Mouse (Mus musculus) heart, adult 2 months (tissue): ENCODE data around the gene Rpa3. TPM values are rescaled to one million over a fixed set of nuclear protein-coding genes. Genes with fewer than 3 reads are reported as not detected.
A peak's percentile ranks its signal among the peaks of the same experiment; 100 is the strongest.

Experiments
- DNase-seq, 2 experiments: peaks; one replicate each; pipeline ENCODE4 v3.0.0; 2021
- H3K27ac ChIP-seq: fragments of 200-600 bp; 2 replicates; pipeline ENCODE4 v1.8.1; 2022
- H3K27me3 ChIP-seq: fragments of 200-500 bp; 2 replicates; pipeline ENCODE4 v1.6.1; 2012; ENCODE audit warnings: mild to moderate bottlenecking, low read length, inconsistent platforms, mixed read lengths; ENCODE audit not compliant: control insufficient read depth, insufficient read depth
- H3K36me3 ChIP-seq: fragments of 200-500 bp; 2 replicates; pipeline ENCODE4 v1.6.1; 2012; ENCODE audit warnings: low read length, inconsistent platforms; ENCODE audit not compliant: control insufficient read depth, insufficient read depth
- H3K4me1 ChIP-seq: fragments of 200-500 bp; 2 replicates; pipeline ENCODE4 v1.6.1; 2011; ENCODE audit warnings: low read length; ENCODE audit not compliant: control insufficient read depth, insufficient read depth
- H3K4me3 ChIP-seq: fragments of 200-600 bp; 2 replicates; pipeline ENCODE4 v1.8.1; 2022
- H3K79me2 ChIP-seq: fragments of 200-500 bp; replicated peaks from 2 replicates; pipeline ENCODE4 v1.6.1; 2012; ENCODE audit warnings: mild to moderate bottlenecking, inconsistent platforms, low read length, moderate library complexity, mixed read lengths; ENCODE audit not compliant: control insufficient read depth, insufficient read depth
- H3K9ac ChIP-seq: fragments of 200-500 bp; 2 replicates; pipeline ENCODE4 v1.6.1; 2012; ENCODE audit warnings: low read depth, mild to moderate bottlenecking, control low read depth, inconsistent platforms, low read length, mixed read lengths
- CTCF ChIP-seq: fragments of 200-600 bp; IDR thresholded peaks from 2 replicates; pipeline ENCODE4 v1.8.1; 2022; ENCODE audit warnings: antibody characterized with exemption, mild to moderate bottlenecking, moderate library complexity
- EP300 ChIP-seq: fragments of 200-500 bp; IDR thresholded peaks from 2 replicates; pipeline ENCODE4 v1.6.1; 2011; ENCODE audit warnings: low read depth, low read length, control low read depth; ENCODE audit not compliant: insufficient read depth
- POLR2A ChIP-seq: fragments of 200-500 bp; IDR thresholded peaks from 2 replicates; pipeline ENCODE4 v1.6.1; 2011; ENCODE audit warnings: mild to moderate bottlenecking, low read depth, low read length, control low read depth; ENCODE audit not compliant: insufficient read depth
- WGBS: fragments of 180-500 bp; shearing (Covaris S2); methylation state at CpG from one replicate; pipeline ENCODE4 v1.1.7; 2018; 5-methylcytosine and 5-hydroxymethylcytosine counted together
- intact Hi-C: fragments of 180-260 bp; cut with DNase I; formaldehyde crosslinking; loops from one replicate; pipeline ENCODE4 v1.15.1; 2025
- polyA plus RNA-seq: library from polyadenylated mRNA; depleted of rRNA; stranded (reverse); fragments of >200 nt; gene quantifications from 2 replicates; pipeline ENCODE4 v1.2.3, GENCODE M21; 2012
- total RNA-seq, 2 experiments: library from RNA; stranded (reverse); gene quantifications; 2 replicates each; pipeline ENCODE4 v1.2.3; 2021

Rpa3 gene
- total and polyA plus RNA-seq, 3 experiments = 4.5 to 18.6 (median 16.5) TPM

GRCm38 (mm10) chr6:8288755-8289580, 30.0 kb upstream of the Rpa3 start:
- H3K79me2 ChIP-seq = no peaks in the 10 kb centered on the region
- no peak overlapping the region for H3K9ac ChIP-seq
- intact Hi-C loops = no loop called here
- H3K36me3 ChIP-seq = no peaks in the 10 kb centered on the region
- no peaks in the 10 kb centered on the region for H3K4me1 ChIP-seq
- H3K27me3 ChIP-seq = no peaks in the 10 kb centered on the region
- H3K27ac ChIP-seq = no peak overlapping the region
- 69% methylated on average over 4 of the region's 4 CpGs for WGBS
- H3K4me3 ChIP-seq = no peak overlapping the region
- no peak for DNase-seq
- TF ChIP-seq EP300 (no peak), CTCF (no peak), POLR2A (no peak)

- Histone ChIP-seq H3K4me1 (no peaks in the 10 kb centered on the region), H3K27me3 (no peaks in the 10 kb centered on the region), H3K9ac (no peak overlapping the region), H3K4me3 (no peak overlapping the region), H3K36me3 (no peaks in the 10 kb centered on the region), H3K27ac (no peak overlapping the region), H3K79me2 (no peaks in the 10 kb centered on the region)
- WGBS = over 99% methylated on average over 3 of the region's 3 CpGs
- intact Hi-C loops = no loop called here
- TF ChIP-seq CTCF (no peak), EP300 (no peak), POLR2A (no peak)
- no peak for DNase-seq
Observed at GRCm38 (mm10) chr6:8286146-8286545, 27.2 kb upstream of the Rpa3 start.

GRCm38 (mm10) chr6:8285401-8285960, 26.5 kb upstream of the Rpa3 start:
- TF ChIP-seq EP300 (no peak), POLR2A (no peak), CTCF (no peak)
- no peak for DNase-seq
- H3K9ac ChIP-seq = no peak overlapping the region
- no peaks in the 10 kb centered on the region for H3K4me1 ChIP-seq
- WGBS = 58% methylated on average over 3 of the region's 3 CpGs
- intact Hi-C loops = no loop called here
- H3K4me3 ChIP-seq = no peak overlapping the region
- no peaks in the 10 kb centered on the region for H3K79me2 ChIP-seq
- no peaks in the 10 kb centered on the region for H3K27me3 ChIP-seq
- no peak overlapping the region for H3K27ac ChIP-seq
- H3K36me3 ChIP-seq = no peaks in the 10 kb centered on the region

GRCm38 (mm10) chr6:8283255-8283654, 24.3 kb upstream of the Rpa3 start:
- Histone ChIP-seq H3K79me2 (no peaks in the 10 kb centered on the region), H3K27ac (no peak overlapping the region), H3K9ac (no peak overlapping the region), H3K36me3 (no peaks in the 10 kb centered on the region), H3K4me1 (no peaks in the 10 kb centered on the region), H3K4me3 (no peak overlapping the region), H3K27me3 (no peaks in the 10 kb centered on the region)
- no peak for DNase-seq
- intact Hi-C loops = no loop called here
- TF ChIP-seq CTCF (no peak), POLR2A (no peak), EP300 (no peak)
- 54% methylated on average over 4 of the region's 4 CpGs for WGBS

GRCm38 (mm10) chr6:8278426-8279002, 19.5 kb upstream of the Rpa3 start:
- no peak for DNase-seq
- Histone ChIP-seq H3K27me3 (no peaks in the 10 kb centered on the region), H3K36me3 (no peaks in the 10 kb centered on the region; the same call in 1 of the 2 replicates), H3K4me1 (peaks cover 1% of the 10 kb centered on the region; the same call in 1 of the 2 replicates), H3K4me3 (no peak overlapping the region), H3K9ac (no peak overlapping the region), H3K27ac (no peak overlapping the region), H3K79me2 (no peaks in the 10 kb centered on the region)
- no peak for TF ChIP-seq EP300
- TF ChIP-seq CTCF = peak; percentile 43
- TF ChIP-seq POLR2A = no peak
- WGBS = 81% methylated on average over 5 of the region's 5 CpGs
- intact Hi-C loops = loop anchor here (5.0 to 10.0 kb wide), 2 partner anchors 64 to 416 kb away; no protein-coding TSS in a partner anchor
